Mouse (Mus musculus): Measurements from ENCODE around the gene Cntn4. TPM values are rescaled to one million over a fixed set of nuclear protein-coding genes. Genes with fewer than 3 reads are reported as not detected.

Cntn4 gene
- polyA plus RNA-seq, 1 experiment from 2014 or later, result 56.3 TPM

- Histone ChIP-seq H3K9me3 (ENCODE audit: control insufficient read depth, low read length) (no peaks in the 10 kb centered on the region), H3K27ac (ENCODE audit: low read depth, low read length) (no peak overlapping the region), H3K4me1 (ENCODE audit: control insufficient read depth, insufficient read depth, low read length) (no peaks in the 10 kb centered on the region), H3K36me3 (ENCODE audit: control insufficient read depth, insufficient read depth, low read length) (no peaks in the 10 kb centered on the region), H3K27me3 (ENCODE audit: control insufficient read depth, insufficient read depth, low read length) (no peaks in the 10 kb centered on the region), H3K4me2 (ENCODE audit: low read depth, low read length) (no peak overlapping the region), H3K4me3 (ENCODE audit: low read depth, low read length) (no peak overlapping the region), H3K9ac (replicated peaks; ENCODE audit: low read depth, low read length) (no peak overlapping the region)
- ATAC-seq (ENCODE audit: low read depth), result no peak
- WGBS, result 86% methylated on average over 3 of the region's 3 CpGs
Measured at GRCm38 (mm10) chr6:106155362-106155761, 477.9 kb downstream of the Cntn4 start.

- Histone ChIP-seq H3K4me1 (ENCODE audit: control insufficient read depth, insufficient read depth, low read length) (no peaks in the 10 kb centered on the region), H3K36me3 (ENCODE audit: control insufficient read depth, insufficient read depth, low read length) (no peaks in the 10 kb centered on the region), H3K27ac (ENCODE audit: low read depth, low read length) (no peak overlapping the region), H3K9ac (replicated peaks; ENCODE audit: low read depth, low read length) (no peak overlapping the region), H3K4me2 (ENCODE audit: low read depth, low read length) (no peak overlapping the region), H3K27me3 (ENCODE audit: control insufficient read depth, insufficient read depth, low read length) (no peaks in the 10 kb centered on the region), H3K9me3 (ENCODE audit: control insufficient read depth, low read length) (no peaks in the 10 kb centered on the region), H3K4me3 (ENCODE audit: low read depth, low read length) (no peak overlapping the region)
- no peak for ATAC-seq (ENCODE audit: low read depth)
- WGBS, result 88% methylated on average over 5 of the region's 5 CpGs
Measured at GRCm38 (mm10) chr6:106177546-106177945, 500.1 kb downstream of the Cntn4 start.

- H3K27ac ChIP-seq (ENCODE audit: low read depth, low read length), result no peak overlapping the region
- WGBS, result 91% methylated on average over 2 of the region's 2 CpGs
Measured at GRCm38 (mm10) chr6:106181596-106181995, 504.1 kb downstream of the Cntn4 start.

GRCm38 (mm10) chr6:106200974-106201373 is 523.5 kb downstream of the Cntn4 start:
- no peak overlapping the region for H3K4me3 ChIP-seq (ENCODE audit: low read depth, low read length)
- WGBS, result 100% methylated on average over 1 of the region's 1 CpGs
- H3K4me1 ChIP-seq (ENCODE audit: control insufficient read depth, insufficient read depth, low read length), result no peaks in the 10 kb centered on the region
- H3K36me3 ChIP-seq (ENCODE audit: control insufficient read depth, insufficient read depth, low read length), result no peaks in the 10 kb centered on the region
- ATAC-seq (ENCODE audit: low read depth), result no peak
- no peaks in the 10 kb centered on the region for H3K9me3 ChIP-seq (ENCODE audit: control insufficient read depth, low read length)
- no peaks in the 10 kb centered on the region for H3K27me3 ChIP-seq (ENCODE audit: control insufficient read depth, insufficient read depth, low read length)
- H3K4me2 ChIP-seq (ENCODE audit: low read depth, low read length), result no peak overlapping the region
- H3K27ac ChIP-seq (ENCODE audit: low read depth, low read length), result no peak overlapping the region
- H3K9ac ChIP-seq (replicated peaks; ENCODE audit: low read depth, low read length), result no peak overlapping the region

More at GRCm38 (mm10) chr6:106181596-106181995, 504.1 kb downstream of the Cntn4 start:
- Histone ChIP-seq H3K4me3 (ENCODE audit: low read depth, low read length) (no peak overlapping the region), H3K4me2 (ENCODE audit: low read depth, low read length) (no peak overlapping the region), H3K9ac (replicated peaks; ENCODE audit: low read depth, low read length) (no peak overlapping the region), H3K36me3 (ENCODE audit: control insufficient read depth, insufficient read depth, low read length) (no peaks in the 10 kb centered on the region), H3K27me3 (ENCODE audit: control insufficient read depth, insufficient read depth, low read length) (no peaks in the 10 kb centered on the region), H3K4me1 (ENCODE audit: control insufficient read depth, insufficient read depth, low read length) (no peaks in the 10 kb centered on the region), H3K9me3 (ENCODE audit: control insufficient read depth, low read length) (no peaks in the 10 kb centered on the region)
- ATAC-seq (ENCODE audit: low read depth), result no peak

GRCm38 (mm10) chr6:106207401-106207800 is 529.9 kb downstream of the Cntn4 start:
- H3K4me2 ChIP-seq (ENCODE audit: low read depth, low read length), result no peak overlapping the region
- no peak overlapping the region for H3K9ac ChIP-seq (replicated peaks; ENCODE audit: low read depth, low read length)
- no peak overlapping the region for H3K4me3 ChIP-seq (ENCODE audit: low read depth, low read length)
- no peaks in the 10 kb centered on the region for H3K36me3 ChIP-seq (ENCODE audit: control insufficient read depth, insufficient read depth, low read length)
- no peak for ATAC-seq (ENCODE audit: low read depth)
- no peaks in the 10 kb centered on the region for H3K9me3 ChIP-seq (ENCODE audit: control insufficient read depth, low read length)
- no peaks in the 10 kb centered on the region for H3K27me3 ChIP-seq (ENCODE audit: control insufficient read depth, insufficient read depth, low read length)
- H3K4me1 ChIP-seq (ENCODE audit: control insufficient read depth, insufficient read depth, low read length), result no peaks in the 10 kb centered on the region
- H3K27ac ChIP-seq (ENCODE audit: low read depth, low read length), result no peak overlapping the region

- Histone ChIP-seq H3K4me3 (ENCODE audit: low read depth, low read length) (no peak overlapping the region), H3K36me3 (ENCODE audit: control insufficient read depth, insufficient read depth, low read length) (no peaks in the 10 kb centered on the region), H3K9ac (replicated peaks; ENCODE audit: low read depth, low read length) (no peak overlapping the region), H3K4me1 (ENCODE audit: control insufficient read depth, insufficient read depth, low read length) (no peaks in the 10 kb centered on the region), H3K27me3 (ENCODE audit: control insufficient read depth, insufficient read depth, low read length) (no peaks in the 10 kb centered on the region), H3K27ac (ENCODE audit: low read depth, low read length) (no peak overlapping the region), H3K4me2 (ENCODE audit: low read depth, low read length) (no peak overlapping the region), H3K9me3 (ENCODE audit: control insufficient read depth, low read length) (no peaks in the 10 kb centered on the region)
- ATAC-seq (ENCODE audit: low read depth), result no peak
- 79% methylated on average over 4 of the region's 4 CpGs for whole genome bisulfite sequencing
Measured at GRCm38 (mm10) chr6:106213071-106213470, 535.6 kb downstream of the Cntn4 start.

- H3K9me3 ChIP-seq (ENCODE audit: control insufficient read depth, low read length), result no peaks in the 10 kb centered on the region
- 34% methylated on average over 12 of the region's 12 CpGs for WGBS
- no peaks in the 10 kb centered on the region for H3K27me3 ChIP-seq (ENCODE audit: control insufficient read depth, insufficient read depth, low read length)
- peak; percentile 74 for ATAC-seq (ENCODE audit: low read depth)
- H3K4me2 ChIP-seq (ENCODE audit: low read depth, low read length), result no peak overlapping the region
- H3K9ac ChIP-seq (replicated peaks; ENCODE audit: low read depth, low read length), result no peak overlapping the region
- no peak overlapping the region; the same call in 1 of the 2 replicates for H3K27ac ChIP-seq (ENCODE audit: low read depth, low read length)
- no peaks in the 10 kb centered on the region for H3K4me1 ChIP-seq (ENCODE audit: control insufficient read depth, insufficient read depth, low read length)
- H3K36me3 ChIP-seq (ENCODE audit: control insufficient read depth, insufficient read depth, low read length), result no peaks in the 10 kb centered on the region
- H3K4me3 ChIP-seq (ENCODE audit: low read depth, low read length), result no peak overlapping the region
Measured at GRCm38 (mm10) chr6:106237046-106237948, 559.8 kb downstream of the Cntn4 start.

GRCm38 (mm10) chr6:106241553-106241952 is 564.1 kb downstream of the Cntn4 start:
- Histone ChIP-seq H3K36me3 (ENCODE audit: control insufficient read depth, insufficient read depth, low read length) (no peaks in the 10 kb centered on the region), H3K9ac (replicated peaks; ENCODE audit: low read depth, low read length) (no peak overlapping the region), H3K9me3 (ENCODE audit: control insufficient read depth, low read length) (no peaks in the 10 kb centered on the region), H3K4me1 (ENCODE audit: control insufficient read depth, insufficient read depth, low read length) (no peaks in the 10 kb centered on the region), H3K4me3 (ENCODE audit: low read depth, low read length) (no peak overlapping the region), H3K27ac (ENCODE audit: low read depth, low read length) (no peak overlapping the region), H3K4me2 (ENCODE audit: low read depth, low read length) (no peak overlapping the region), H3K27me3 (ENCODE audit: control insufficient read depth, insufficient read depth, low read length) (no peaks in the 10 kb centered on the region)
- no peak for ATAC-seq (ENCODE audit: low read depth)
- 73% methylated on average over 1 of the region's 1 CpGs for WGBS

GRCm38 (mm10) chr6:106263396-106263795 is 585.9 kb downstream of the Cntn4 start:
- whole genome bisulfite sequencing, result 87% methylated on average over 3 of the region's 3 CpGs

More at GRCm38 (mm10) chr6:106263396-106263795, 585.9 kb downstream of the Cntn4 start:
- H3K36me3 ChIP-seq (ENCODE audit: control insufficient read depth, insufficient read depth, low read length), result no peaks in the 10 kb centered on the region
- H3K9me3 ChIP-seq (ENCODE audit: control insufficient read depth, low read length), result no peaks in the 10 kb centered on the region
- H3K27me3 ChIP-seq (ENCODE audit: control insufficient read depth, insufficient read depth, low read length), result no peaks in the 10 kb centered on the region
- H3K4me3 ChIP-seq (ENCODE audit: low read depth, low read length), result no peak overlapping the region
- no peak overlapping the region for H3K9ac ChIP-seq (replicated peaks; ENCODE audit: low read depth, low read length)
- no peak overlapping the region for H3K4me2 ChIP-seq (ENCODE audit: low read depth, low read length)
- no peak overlapping the region for H3K27ac ChIP-seq (ENCODE audit: low read depth, low read length)
- ATAC-seq (ENCODE audit: low read depth), result no peak
- no peaks in the 10 kb centered on the region for H3K4me1 ChIP-seq (ENCODE audit: control insufficient read depth, insufficient read depth, low read length)
